17 mouse cellular contexts compared by ENCODE assay signal in the genomic region with DNA sequence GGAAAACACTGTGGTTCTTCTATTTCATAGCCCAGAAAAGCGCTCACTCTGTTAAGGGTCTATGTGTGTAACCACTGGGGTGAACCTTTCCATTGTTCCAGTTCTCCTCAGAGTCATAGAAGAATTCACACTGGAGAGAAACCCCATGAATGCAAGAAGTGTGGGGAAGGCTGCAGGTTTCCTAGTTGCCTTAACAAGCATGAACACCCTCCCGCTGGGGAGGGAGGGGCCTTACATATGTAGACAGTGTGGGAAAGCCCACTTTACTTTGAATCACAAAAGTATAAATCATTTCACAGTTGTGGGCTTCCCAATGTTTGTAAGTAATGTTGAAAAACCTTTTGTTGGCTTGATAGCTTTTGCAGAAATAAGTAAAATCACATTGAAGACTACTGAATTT. TPM values are rescaled to one million over a fixed set of nuclear protein-coding genes. Genes with fewer than 3 reads are reported as not detected.
"Had no signal": no experiment of that assay in that cellular context is flagged by ENCODE, and none has a peak within 500 bp of the region (broad histone marks: within the 10 kb centered on the region; RNA-seq: fewer than 3 reads in every experiment).

No protein-coding gene starts in this region.

- DNase-seq: kidney, adult 8-10 months; kidney, postnatal 36 days; layer of hippocampus, adult 9-11 months; layer of hippocampus, postnatal 36 days; lung, adult 2 months; lung, postnatal 36 days; thymus, postnatal 4 days had no signal

- H3K27ac ChIP-seq: kidney, postnatal 0 days; limb, embryonic 10.5 days; liver, embryonic 15.5 days; midbrain, embryonic 15.5 days; stomach, postnatal 0 days had no signal

- H3K9ac ChIP-seq: liver, embryonic 15.5 days; midbrain, embryonic 15.5 days had no signal

- ATAC-seq: lung, postnatal 0 days; midbrain, embryonic 15.5 days had no signal

- H3K27me3 ChIP-seq: liver, embryonic 15.5 days; midbrain, embryonic 15.5 days had no signal

- H3K4me3 ChIP-seq: limb, embryonic 10.5 days; liver, embryonic 15.5 days; midbrain, embryonic 15.5 days had no signal

- H3K4me1 ChIP-seq: liver, embryonic 15.5 days; midbrain, embryonic 15.5 days had no signal

- H3K9me3 ChIP-seq: liver, embryonic 15.5 days had no signal

- H3K4me2 ChIP-seq: liver, embryonic 11.5 days; liver, embryonic 15.5 days; midbrain, embryonic 11.5 days; midbrain, embryonic 15.5 days had no signal

- H3K36me3 ChIP-seq: limb, embryonic 10.5 days; liver, embryonic 15.5 days; midbrain, embryonic 15.5 days had no signal

RNA-seq across cellular contexts. Expression of a gene that starts 31.7 kb away (rescaled TPM):
- total RNA-seq: monocyte, adult 5-6 weeks; neutrophil, adult 5-6 weeks had no signal
